Mouse (Mus musculus) Patski (cell line): Measurements from ENCODE around the gene Adam15. TPM values are rescaled to one million over a fixed set of nuclear protein-coding genes. Genes with fewer than 3 reads are reported as not detected.
A peak's percentile ranks its signal among the peaks of the same experiment; 100 is the strongest.

ENCODE experiments used
- ATAC-seq: fragments of 100-300 bp; one replicate; pipeline ENCODE4 v1.8.0; 2021
- CTCF ChIA-PET: fragments of 350-600 bp; sonication (Branson Sonifier 250); formaldehyde crosslinking; loops from one replicate; lab custom pipeline; 2022; ENCODE audit warnings: inconsistent platforms; lab: Charles Lee
- POLR2A ChIA-PET: fragments of 350-600 bp; sonication (Branson Sonifier 250); formaldehyde crosslinking; loops from one replicate; lab custom pipeline; 2022; ENCODE audit warnings: antibody characterized with exemption, inconsistent platforms; lab: Charles Lee
- DNase-seq: peaks from one replicate; pipeline ENCODE4 v3.0.0-alpha.2; 2011; ENCODE audit warnings: low read depth, low spot score
- H3K27me3 ChIP-seq: fragments of 371-371 bp; one replicate; pipeline ENCODE4 v1.5.1; 2021
- CTCF ChIP-seq: fragments of 100-300 bp; IDR thresholded peaks from one replicate; pipeline ENCODE4 v1.5.1; 2021
- in situ Hi-C: fragments of 300-500 bp; cut with MboI; formaldehyde crosslinking; loops from 3 replicates; pipeline ENCODE4 v1.11.1; 2018; ENCODE audit warnings: low pct_unique_long_range_greater_than_20kb, mixed read lengths
- polyA plus RNA-seq: library from polyadenylated mRNA; unstranded; gene quantifications from one replicate; pipeline ENCODE4 v1.2.3, GENCODE M21; 2021

Adam15 gene
- polyA plus RNA-seq: 226 TPM

- TF ChIP-seq CTCF: no peak
- CTCF ChIA-PET: interaction anchor here (1.1 to 5.8 kb wide), 5 partner anchors 9 to 106 kb away, joined by 3 to 34 read pairs (median 7); no protein-coding TSS in a partner anchor
- ATAC-seq: peak; percentile 90
- DNase-seq: peak; percentile 53
- H3K27me3 ChIP-seq: no peaks in the 10 kb centered on the region
- in situ Hi-C loops: loop anchor here (5.0 kb wide), 1 partner anchor 33 kb away; no protein-coding TSS in a partner anchor
- POLR2A ChIA-PET: interaction anchor here (0.5 to 2.1 kb wide), 9 partner anchors 11 to 1464 kb away, joined by 3 to 13 read pairs (median 4); partner anchors contain the start of gene Efna4
Observed at GRCm38 (mm10) chr3:89349869-89350501, at the start of gene Adam15. TSS of gene Adam15 (minus strand) at chr3:89349996.

GRCm38 (mm10) chr3:89396654-89397005, 46.8 kb upstream of the Adam15 start:
- in situ Hi-C loops: no loop called here

GRCm38 (mm10) chr3:89395806-89396653, 46.2 kb upstream of the Adam15 start:
- no peak for TF ChIP-seq CTCF
- H3K27me3 ChIP-seq: no peaks in the 10 kb centered on the region
- DNase-seq: no peak
- CTCF ChIA-PET: interaction anchor here (0.7 to 4.0 kb wide), 24 partner anchors 12 to 108 kb away, joined by 3 to 50 read pairs (median 5); partner anchors contain the start of genes Cks1b, Pbxip1, Pmvk and Shc1
- POLR2A ChIA-PET: interaction anchor here (1.1 to 8.2 kb wide), 6 partner anchors 11 to 86 kb away, joined by 3 to 56 read pairs (median 8); partner anchors contain the start of gene Flad1
- in situ Hi-C loops: no loop called here
- ATAC-seq: peak; percentile 5

More at GRCm38 (mm10) chr3:89396654-89397005, 46.8 kb upstream of the Adam15 start:
- no peaks in the 10 kb centered on the region for H3K27me3 ChIP-seq
- DNase-seq: no peak
- CTCF ChIA-PET: interaction anchor here (0.7 to 4.0 kb wide), 24 partner anchors 11 to 109 kb away, joined by 3 to 50 read pairs (median 5); partner anchors contain the start of genes Cks1b, Pbxip1, Pmvk and Shc1
- ATAC-seq: no peak
- no peak for TF ChIP-seq CTCF
- POLR2A ChIA-PET: interaction anchor here (1.3 to 8.2 kb wide), 4 partner anchors 14 to 85 kb away, joined by 3 to 56 read pairs (median 15); partner anchors contain the start of gene Flad1

GRCm38 (mm10) chr3:89395419-89395805, 45.6 kb upstream of the Adam15 start:
- ATAC-seq (no peak), DNase-seq (no peak)
- POLR2A ChIA-PET: interaction anchor here (1.1 to 8.2 kb wide), 5 partner anchors 12 to 53 kb away, joined by 3 to 56 read pairs (median 13); partner anchors contain the start of gene Flad1
- CTCF ChIA-PET: interaction anchor here (1.3 to 4.0 kb wide), 7 partner anchors 13 to 107 kb away, joined by 4 to 50 read pairs (median 9); partner anchors contain the start of genes Cks1b and Shc1
- no peak for TF ChIP-seq CTCF
- in situ Hi-C loops: no loop called here
- H3K27me3 ChIP-seq: no peaks in the 10 kb centered on the region

- peak; percentile 85 for DNase-seq
- TF ChIP-seq CTCF: no peak
- in situ Hi-C loops: no loop called here
- ChIA-PET CTCF (interaction anchor here (1.3 to 4.0 kb wide), 3 partner anchors 13 to 62 kb away, joined by 4 to 50 read pairs (median 22); no protein-coding TSS in a partner anchor), POLR2A (interaction anchor here (0.6 to 8.2 kb wide), 8 partner anchors 12 to 89 kb away, joined by 3 to 56 read pairs (median 4); partner anchors contain the start of gene Flad1)
- ATAC-seq: peak; percentile 6
- no peaks in the 10 kb centered on the region for H3K27me3 ChIP-seq
Observed at GRCm38 (mm10) chr3:89394894-89395256, 45.1 kb upstream of the Adam15 start.

GRCm38 (mm10) chr3:89394006-89394893, 44.5 kb upstream of the Adam15 start, which contains the start of gene Zbtb7b:
TSS of gene Zbtb7b (minus strand) at chr3:89394776.
- no peak for TF ChIP-seq CTCF
- in situ Hi-C loops: no loop called here
- ChIA-PET CTCF (interaction anchor here (0.9 to 4.0 kb wide), 7 partner anchors 8 to 91 kb away, joined by 3 to 50 read pairs (median 4); partner anchors contain the start of gene Lenep), POLR2A (interaction anchor here (0.6 to 8.2 kb wide), 8 partner anchors 16 to 96 kb away, joined by 3 to 56 read pairs (median 3); partner anchors contain the start of gene Flad1)
- peak; percentile 78 for DNase-seq
- ATAC-seq: peak; percentile 48
- H3K27me3 ChIP-seq: no peaks in the 10 kb centered on the region

GRCm38 (mm10) chr3:89393605-89394004, 43.8 kb upstream of the Adam15 start:
- TF ChIP-seq CTCF: no peak
- POLR2A ChIA-PET: interaction anchor here (1.1 to 8.2 kb wide), 3 partner anchors 23 to 97 kb away, joined by 3 to 56 read pairs (median 13); no protein-coding TSS in a partner anchor
- in situ Hi-C loops: no loop called here
- peak; percentile 99 for DNase-seq
- CTCF ChIA-PET: interaction anchor here (0.9 to 1.9 kb wide), 5 partner anchors 9 to 92 kb away, joined by 3 to 6 read pairs (median 3); partner anchors contain the start of gene Lenep
- no peaks in the 10 kb centered on the region for H3K27me3 ChIP-seq
- ATAC-seq: peak; percentile 66

- ATAC-seq (no peak), DNase-seq (no peak)
- in situ Hi-C loops: no loop called here
- no peaks in the 10 kb centered on the region for H3K27me3 ChIP-seq
- POLR2A ChIA-PET: interaction anchor here (0.7 to 8.2 kb wide), 6 partner anchors 17 to 112 kb away, joined by 3 to 56 read pairs (median 6); partner anchors contain the start of gene Efna1
- no peak for TF ChIP-seq CTCF
- CTCF ChIA-PET: interaction anchor here (0.9 to 2.1 kb wide), 6 partner anchors 9 to 93 kb away, joined by 3 to 11 read pairs (median 4); partner anchors contain the start of gene Lenep
Observed at GRCm38 (mm10) chr3:89392871-89393311, 43.1 kb upstream of the Adam15 start.
